Mouse (Mus musculus): ENCODE results near the gene Ndufa8.

The Ndufa8 gene

GRCm38 (mm10) chr2:36048164-36048563 lies 1.0 kb downstream of the Ndufa8 start:
- peak; percentile 12 for DNase-seq (ENCODE audit: low read depth)

- no peak for DNase-seq (ENCODE audit: low read depth)
These were observed 8.3 kb downstream of the Ndufa8 start for GRCm38 (mm10) chr2:36040872-36041271.

GRCm38 (mm10) chr2:36039297-36039985 lies 9.8 kb downstream of the Ndufa8 start:
- no peak for DNase-seq (ENCODE audit: low read depth)

- DNase-seq (ENCODE audit: low read depth) = no peak
These were observed 13.7 kb downstream of the Ndufa8 start for GRCm38 (mm10) chr2:36035413-36036081.

GRCm38 (mm10) chr2:36034898-36035297 lies 14.3 kb downstream of the Ndufa8 start:
- DNase-seq (ENCODE audit: low read depth) = no peak

- DNase-seq (ENCODE audit: low read depth) = no peak
These were observed 15.2 kb downstream of the Ndufa8 start for GRCm38 (mm10) chr2:36033966-36034365.

GRCm38 (mm10) chr2:36032884-36033283 lies 16.3 kb downstream of the Ndufa8 start:
- no peak for DNase-seq (ENCODE audit: low read depth)

GRCm38 (mm10) chr2:36023291-36023690 lies 25.9 kb downstream of the Ndufa8 start:
- DNase-seq (ENCODE audit: low read depth) = no peak

- DNase-seq (ENCODE audit: low read depth) = peak; percentile 65
These were observed 27.6 kb downstream of the Ndufa8 start for GRCm38 (mm10) chr2:36021385-36022159.

GRCm38 (mm10) chr2:36013010-36013409 lies 36.2 kb downstream of the Ndufa8 start:
- DNase-seq (ENCODE audit: low read depth) = no peak

GRCm38 (mm10) chr2:36011331-36011825 lies 37.8 kb downstream of the Ndufa8 start:
- no peak for DNase-seq (ENCODE audit: low read depth)

GRCm38 (mm10) chr2:36010579-36010978 lies 38.6 kb downstream of the Ndufa8 start:
- no peak for DNase-seq (ENCODE audit: low read depth)

GRCm38 (mm10) chr2:36009386-36009785 lies 39.8 kb downstream of the Ndufa8 start:
- DNase-seq (ENCODE audit: low read depth) = peak; percentile 76

GRCm38 (mm10) chr2:36008071-36008470 lies 41.1 kb downstream of the Ndufa8 start:
- peak; percentile 65 for DNase-seq (ENCODE audit: low read depth)

- no peak for DNase-seq (ENCODE audit: low read depth)
These were observed 47.0 kb downstream of the Ndufa8 start for GRCm38 (mm10) chr2:36002188-36002587.

GRCm38 (mm10) chr2:36000390-36000789 lies 48.8 kb downstream of the Ndufa8 start:
- no peak for DNase-seq (ENCODE audit: low read depth)

- DNase-seq (ENCODE audit: low read depth) = no peak
These were observed 50.0 kb downstream of the Ndufa8 start for GRCm38 (mm10) chr2:35999212-35999611.

GRCm38 (mm10) chr2:35998416-35998815 lies 50.8 kb downstream of the Ndufa8 start:
- no peak for DNase-seq (ENCODE audit: low read depth)

GRCm38 (mm10) chr2:35996753-35997152 lies 52.5 kb downstream of the Ndufa8 start:
- no peak for DNase-seq (ENCODE audit: low read depth)

- no peak for DNase-seq (ENCODE audit: low read depth)
These were observed 54.9 kb downstream of the Ndufa8 start for GRCm38 (mm10) chr2:35994303-35994702.

GRCm38 (mm10) chr2:35993481-35993880 lies 55.7 kb downstream of the Ndufa8 start:
- DNase-seq (ENCODE audit: low read depth) = no peak

- DNase-seq (ENCODE audit: low read depth) = no peak
These were observed 56.9 kb downstream of the Ndufa8 start for GRCm38 (mm10) chr2:35992259-35992658.
